Mouse (Mus musculus): ENCODE data around the gene Nfkbia.

GRCm38 (mm10) chr12:55450421-55450820 is 42.0 kb downstream of the Nfkbia start:
- TF ChIP-seq CTCF (IDR thresholded peaks at IDR 0.05; ENCODE audit: low read depth) = no peak
- no peak for TF ChIP-seq EP300 (IDR thresholded peaks at IDR 0.05; ENCODE audit: low read depth)

Measured in liver, postnatal 0 days (tissue).